Mouse (Mus musculus): ENCODE data around the gene Mup16. TPM values are rescaled to one million over a fixed set of nuclear protein-coding genes. Genes with fewer than 3 reads are reported as not detected.
"Not testable (repeated sequence)": the region's sequence is repeated elsewhere in the genome, so short reads cannot be mapped to it uniquely, and the experiment has no call there.

Gene Mup16
- polyA plus RNA-seq (2012; rRNA removed) (not detected in 2 replicates), polyA plus RNA-seq (2014; fragmentation: Nextera tagmentation; extraction: Ambion mirVana) (0.68 TPM in 1 of 2 replicates, not detected in the other)

DNA sequence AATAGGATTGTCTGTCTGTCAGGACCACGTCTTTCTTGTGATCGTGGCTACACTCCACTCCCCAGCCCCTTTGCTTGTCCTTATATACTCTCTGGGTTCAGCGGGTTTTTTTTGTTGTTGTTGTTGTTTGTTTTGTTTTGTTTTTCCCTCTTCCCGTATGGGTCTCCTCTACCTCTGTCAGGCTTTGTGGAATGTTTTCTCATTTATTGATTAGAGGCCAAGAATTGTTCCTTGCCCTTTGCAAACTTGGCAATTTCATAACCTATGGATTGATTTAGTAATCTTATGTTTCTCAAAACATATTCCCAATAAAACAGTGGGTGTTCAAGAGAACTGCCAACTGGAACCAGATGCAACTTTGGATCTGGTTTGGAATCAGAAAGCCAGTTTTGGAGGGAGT lies at the start of gene Mup16:
Gene Mup16 (minus strand): TSS at position 101 of the 400 bp plus-strand sequence.
- not testable (repeated sequence) for H3K27ac ChIP-seq (replicated peaks; ENCODE audit: low read depth, low read length); DNase-seq (ENCODE audit: low spot score); H3K27me3 ChIP-seq (ENCODE audit: control insufficient read depth, insufficient read depth, low read length); H3K4me2 ChIP-seq (replicated peaks; ENCODE audit: low read depth, low read length, severe bottlenecking); ATAC-seq (ENCODE audit: low FRiP score, low read depth); H3K4me3 ChIP-seq (replicated peaks; ENCODE audit: low read length); H3K4me1 ChIP-seq (ENCODE audit: control insufficient read depth, insufficient read depth, low read length); H3K9ac ChIP-seq (ENCODE audit: low read depth, low read length, severe bottlenecking); H3K36me3 ChIP-seq (ENCODE audit: control insufficient read depth, insufficient read depth, low read length); H3K9me3 ChIP-seq (ENCODE audit: control insufficient read depth, low read length)
- 80% methylated on average over 2 of the region's 4 CpGs for WGBS

DNA sequence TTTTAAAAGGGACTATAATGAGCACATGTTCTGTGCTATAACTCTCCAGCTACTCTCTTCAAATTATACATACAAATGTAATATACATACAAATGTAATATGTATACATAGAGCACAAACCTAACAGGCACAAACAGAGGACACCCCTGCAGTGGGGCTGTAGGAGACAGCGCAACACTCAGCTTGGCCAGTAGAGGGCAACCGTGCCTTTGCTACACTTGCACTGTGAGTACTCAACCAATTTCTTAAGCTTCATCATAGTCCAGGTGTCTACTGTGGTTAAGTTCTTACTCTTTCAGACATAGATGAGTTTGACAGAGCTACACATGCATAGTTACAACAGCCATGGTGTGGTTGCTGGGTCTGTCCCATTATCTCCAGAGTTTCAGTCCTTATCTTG lies 36.6 kb upstream of the Mup16 start:
- ATAC-seq (ENCODE audit: low FRiP score, low read depth); DNase-seq (ENCODE audit: low spot score); H3K4me2 ChIP-seq (replicated peaks; ENCODE audit: low read depth, low read length, severe bottlenecking); H3K9ac ChIP-seq (ENCODE audit: low read depth, low read length, severe bottlenecking); H3K9me3 ChIP-seq (ENCODE audit: control insufficient read depth, low read length); H3K36me3 ChIP-seq (ENCODE audit: control insufficient read depth, insufficient read depth, low read length); H3K27me3 ChIP-seq (ENCODE audit: control insufficient read depth, insufficient read depth, low read length); H3K27ac ChIP-seq (replicated peaks; ENCODE audit: low read depth, low read length); H3K4me3 ChIP-seq (replicated peaks; ENCODE audit: low read length); H3K4me1 ChIP-seq (ENCODE audit: control insufficient read depth, insufficient read depth, low read length): not testable (repeated sequence)
- 21% methylated on average over 2 of the region's 2 CpGs for WGBS

Other genes with a start within 250 kb of the Mup16 start
- 0.10 and 0.14 TPM in 2 replicates for gene Mup14, start 215.5 kb downstream of the Mup16 start, polyA plus RNA-seq (2012; rRNA removed)
- gene Mup14, start 215.5 kb downstream of the Mup16 start, polyA plus RNA-seq (2014; fragmentation: Nextera tagmentation; extraction: Ambion mirVana), result 0.93 TPM in 1 of 2 replicates, not detected in the other
- gene Mup15, start 79.8 kb downstream of the Mup16 start, polyA plus RNA-seq (2012; rRNA removed), result 0.08 and 0.10 TPM in 2 replicates
- gene Mup15, start 79.8 kb downstream of the Mup16 start, polyA plus RNA-seq (2014; fragmentation: Nextera tagmentation; extraction: Ambion mirVana), result 0.41 and 2.7 TPM in 2 replicates
- 0.06 TPM in 1 of 2 replicates, not detected in the other for gene Mup17, start 76.3 kb upstream of the Mup16 start, polyA plus RNA-seq (2012; rRNA removed)
- gene Mup17, start 76.3 kb upstream of the Mup16 start, polyA plus RNA-seq (2014; fragmentation: Nextera tagmentation; extraction: Ambion mirVana), result 0.25 and 1.2 TPM in 2 replicates
- gene Mup18, start 154.6 kb upstream of the Mup16 start, polyA plus RNA-seq (2012; rRNA removed), result 0.10 TPM in 1 of 2 replicates, not detected in the other
- gene Mup18, start 154.6 kb upstream of the Mup16 start, polyA plus RNA-seq (2014; fragmentation: Nextera tagmentation; extraction: Ambion mirVana), result 2.6 TPM in 1 of 2 replicates, not detected in the other

All from limb, embryonic 14.5 days (tissue).